Mouse (Mus musculus) mouse trophoblast stem cell (cell line): ENCODE results near the gene Atp5j.

ENCODE experiments used
- in situ Hi-C, 2 experiments: fragments of 300-500 bp; cut with MseI, MboI; formaldehyde crosslinking; loops; 2 replicates in 1 of 2; 3 replicates in 1 of 2; pipeline ENCODE4 v1.15.1; 2025

Gene Atp5j

DNA sequence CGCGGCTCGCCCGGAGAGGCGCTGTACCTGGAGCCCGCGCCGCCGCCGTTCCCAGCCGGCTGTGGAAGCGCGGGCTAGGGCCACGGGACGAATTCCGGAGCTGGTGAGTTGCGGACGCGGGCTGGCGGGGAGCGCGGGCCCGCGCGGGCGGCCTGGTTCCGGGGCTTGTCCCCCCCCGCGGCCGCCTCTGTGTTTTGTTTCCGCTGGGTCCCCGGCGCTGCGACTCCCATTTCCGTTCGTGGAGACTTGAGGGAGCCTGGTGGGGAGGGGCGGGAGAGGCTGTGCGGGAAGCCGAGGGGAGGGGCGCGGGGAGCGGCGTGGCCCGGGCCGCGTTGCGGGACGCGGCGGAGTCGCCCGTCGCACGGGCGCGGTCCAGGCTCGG is at the start of gene Atp5j:
TSS of gene Atp5j (minus strand) at position 185 of the 382 bp plus-strand sequence.
- in situ Hi-C loops: no loop called here

DNA sequence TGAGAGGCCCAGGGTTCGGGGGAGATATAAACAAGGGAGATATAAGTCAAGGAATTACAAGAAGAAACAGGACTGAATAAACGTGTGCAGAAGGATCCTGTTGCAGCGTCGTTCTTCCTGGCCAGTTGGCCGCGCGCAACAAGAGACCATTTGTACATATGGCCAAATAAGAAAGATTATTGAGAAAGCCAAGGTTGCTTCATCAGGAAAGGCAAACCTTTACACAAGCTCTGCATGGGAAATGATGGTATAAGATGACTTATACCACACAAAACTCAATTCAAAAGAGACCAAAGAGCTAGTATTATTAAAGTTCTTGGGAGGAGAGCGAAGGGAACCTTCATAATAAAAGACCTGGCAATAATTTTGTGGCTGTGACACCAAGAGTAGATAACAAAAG is 49.1 kb upstream of the Atp5j start:
- in situ Hi-C loops: no loop called here

DNA sequence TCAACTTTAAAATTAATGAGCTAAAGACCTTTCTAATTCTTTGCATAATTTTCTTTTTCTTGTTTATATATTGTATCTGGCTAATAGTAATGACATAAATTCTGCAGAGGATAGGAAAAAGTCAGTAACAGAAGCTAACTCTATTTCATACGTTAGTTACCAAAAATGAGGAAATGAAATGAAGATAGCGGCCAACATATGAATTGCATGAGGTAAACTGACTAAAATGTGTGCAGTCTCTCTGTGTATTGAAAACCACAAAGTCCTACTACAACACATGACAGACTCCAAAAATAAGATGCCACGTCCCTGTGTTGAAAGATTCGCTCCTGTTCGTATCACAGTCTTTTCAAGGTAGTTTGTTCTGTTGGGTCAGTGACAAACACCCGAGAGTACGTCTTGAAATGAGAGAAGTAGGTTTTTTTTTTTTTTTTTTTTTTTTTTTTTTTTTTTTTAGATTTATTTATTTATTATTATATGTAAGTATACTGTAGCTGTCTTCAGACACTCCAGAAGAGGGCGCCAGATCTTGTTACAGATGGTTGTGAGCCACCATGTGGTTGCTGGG is 46.4 kb upstream of the Atp5j start:
- in situ Hi-C loops: no loop called here

DNA sequence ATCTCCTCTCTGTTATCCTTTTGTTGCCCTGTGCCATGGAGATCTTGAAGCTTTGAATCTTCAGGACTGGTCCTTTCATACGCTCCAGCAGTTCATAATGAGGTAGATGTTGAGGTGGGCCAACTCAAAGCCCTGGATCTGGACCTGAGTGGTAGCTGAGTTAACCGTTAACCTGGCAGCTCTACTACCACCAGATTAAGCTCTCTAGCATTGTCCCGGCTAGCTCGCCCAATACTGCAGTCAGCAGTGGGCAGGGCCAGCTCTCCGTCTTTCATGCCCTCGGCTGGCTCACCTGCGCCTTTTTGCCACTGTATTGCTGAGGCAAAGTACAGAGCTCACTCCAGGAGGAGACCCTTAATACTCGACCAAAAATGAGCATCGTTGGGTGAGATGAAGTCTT is 45.7 kb upstream of the Atp5j start:
- in situ Hi-C loops: no loop called here

DNA sequence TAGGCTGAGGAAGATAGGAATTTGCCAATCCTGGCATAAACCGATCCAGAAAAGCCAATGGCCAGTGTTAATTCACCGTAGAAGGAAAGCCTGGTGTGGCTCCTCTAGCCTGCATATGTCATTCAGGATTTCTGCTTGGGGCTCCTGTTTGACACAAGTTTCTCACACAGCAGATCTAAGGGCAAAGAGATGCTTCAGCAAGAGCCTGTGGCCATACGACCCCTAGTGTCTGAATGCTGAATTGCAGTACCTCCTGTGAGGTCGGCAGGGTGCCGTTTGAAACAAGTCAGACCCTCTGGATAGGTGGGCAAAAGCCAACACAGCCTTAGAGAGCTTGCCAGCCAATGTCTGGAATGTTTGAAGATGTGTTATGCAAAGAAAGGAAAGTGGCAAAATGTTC is 43.7 kb upstream of the Atp5j start:
- in situ Hi-C loops: no loop called here

DNA sequence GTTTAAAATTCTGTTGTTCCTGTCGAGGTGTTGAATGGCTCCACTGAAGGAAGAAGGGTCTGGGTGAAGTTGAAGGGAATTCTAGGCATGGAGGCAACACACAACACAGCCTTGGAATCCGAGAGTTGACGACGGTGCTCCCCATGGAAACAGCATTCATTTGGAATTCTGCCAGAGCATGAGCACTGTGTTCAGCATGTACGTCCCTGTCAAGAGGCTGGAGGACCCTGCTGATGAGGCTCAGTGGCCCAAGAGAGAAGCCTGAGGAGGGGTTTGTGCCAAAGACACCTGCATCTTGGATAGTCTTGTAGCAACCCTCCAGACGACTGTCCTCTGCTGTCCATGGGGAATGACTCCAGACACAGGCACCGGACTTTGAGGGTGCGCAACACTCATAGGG is 40.7 kb upstream of the Atp5j start:
- in situ Hi-C loops: no loop called here

DNA sequence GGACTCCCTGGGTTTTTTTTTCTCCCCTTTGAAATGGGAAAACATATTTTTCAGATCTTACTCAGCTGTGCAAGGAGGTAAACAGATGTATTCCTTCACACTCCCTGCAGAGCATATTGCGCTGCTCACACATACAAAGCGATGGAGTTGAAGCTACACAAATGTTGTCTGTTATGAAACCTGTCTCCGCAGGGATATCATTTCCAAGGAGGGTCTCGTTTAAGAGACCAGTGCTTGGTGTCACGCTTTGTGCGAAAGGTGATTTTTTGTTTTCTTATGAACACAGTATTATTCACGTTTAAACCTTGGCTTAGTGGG is 40.3 kb upstream of the Atp5j start:
- in situ Hi-C loops: no loop called here

DNA sequence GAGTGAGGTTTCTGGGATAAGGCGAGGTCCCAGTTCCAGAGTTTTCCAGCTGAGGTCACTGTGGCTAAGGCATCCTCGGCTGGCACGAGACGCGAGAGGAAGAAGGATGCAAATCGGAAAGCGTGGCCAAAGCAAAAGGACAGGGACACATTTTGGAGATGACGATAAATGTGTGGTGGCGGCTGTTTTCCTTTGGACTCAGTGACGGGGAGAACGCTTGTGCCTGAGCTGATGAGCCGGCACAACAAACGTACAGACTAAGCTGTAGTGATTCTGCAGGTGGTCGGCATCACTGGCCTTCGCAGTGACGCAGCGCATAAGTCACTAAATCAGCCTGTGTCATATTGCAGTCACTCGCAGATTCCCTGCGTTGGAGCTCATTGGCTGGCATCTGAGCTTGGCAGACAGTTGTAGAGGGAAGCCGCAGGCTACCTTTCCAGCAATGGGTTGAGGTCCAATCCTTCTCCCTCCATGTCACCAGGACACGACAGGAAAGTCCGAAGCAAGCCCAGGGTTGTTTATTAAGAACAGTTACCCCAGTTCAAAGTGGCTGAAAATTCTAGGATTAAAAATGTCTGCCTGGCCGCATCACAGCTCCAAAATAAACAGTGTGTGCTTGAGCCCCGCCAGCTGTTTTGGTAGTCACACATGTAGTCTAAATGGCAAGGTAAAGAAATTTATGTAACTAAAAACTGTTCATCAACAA is 39.7 kb upstream of the Atp5j start:
- in situ Hi-C loops: no loop called here

DNA sequence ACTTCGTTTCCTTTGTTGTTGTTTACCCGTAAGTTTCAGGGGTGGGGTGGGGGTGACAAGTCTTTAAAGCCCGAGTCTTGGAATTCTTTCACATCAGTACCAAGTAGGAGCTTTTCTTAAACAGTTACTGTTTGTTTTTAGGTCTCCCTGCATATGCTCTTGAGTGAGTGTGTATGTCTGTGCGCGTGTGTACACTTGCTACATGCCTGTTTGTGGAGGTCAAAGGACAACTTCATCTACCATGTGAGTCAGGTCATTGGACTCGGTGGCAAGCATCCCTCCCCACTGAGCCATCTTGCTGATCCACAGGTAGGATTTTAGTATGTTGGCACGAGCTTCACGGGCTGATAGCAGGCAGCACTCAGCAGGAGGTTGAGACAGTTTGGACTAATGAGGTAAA is 38.4 kb upstream of the Atp5j start:
- in situ Hi-C loops: no loop called here

DNA sequence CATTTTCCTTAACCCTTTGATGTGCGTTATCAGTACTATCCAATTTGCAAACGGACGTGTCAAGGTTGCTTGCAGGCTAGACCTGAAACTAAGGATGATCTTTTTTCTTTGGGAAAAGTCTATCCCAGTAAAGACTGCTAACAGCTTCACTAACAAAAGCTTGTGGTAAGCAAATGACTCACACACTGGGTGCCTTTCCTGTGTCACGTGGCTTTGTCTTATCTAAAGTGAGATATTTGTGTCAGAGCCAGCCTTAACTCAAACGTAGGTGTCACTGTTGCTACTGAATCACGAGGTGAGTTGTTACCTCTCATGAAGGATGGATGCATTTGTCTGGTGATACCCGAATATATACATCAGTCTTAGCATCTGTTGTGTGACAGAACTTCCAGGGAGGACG is 29.2 kb upstream of the Atp5j start:
- in situ Hi-C loops: no loop called here

DNA sequence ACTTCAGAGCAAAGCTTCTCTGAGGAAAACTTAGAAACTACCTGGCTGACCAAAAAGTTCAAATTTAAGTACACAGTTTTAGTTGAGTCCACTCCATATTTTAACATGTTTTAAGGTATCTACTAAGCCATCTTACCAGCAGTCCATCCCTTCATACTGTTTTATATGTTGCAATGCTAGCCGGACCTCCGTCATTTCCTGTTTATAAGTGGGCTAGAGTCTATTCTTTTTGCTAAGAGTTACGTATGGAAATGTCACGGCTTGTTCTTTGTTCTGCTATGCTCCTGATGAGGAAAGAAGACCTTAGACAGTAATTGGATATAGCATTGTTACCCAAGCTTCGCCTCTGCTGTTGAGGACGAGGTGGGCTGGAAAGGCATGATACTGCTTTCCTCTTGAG is 18.1 kb upstream of the Atp5j start:
- in situ Hi-C loops: no loop called here

DNA sequence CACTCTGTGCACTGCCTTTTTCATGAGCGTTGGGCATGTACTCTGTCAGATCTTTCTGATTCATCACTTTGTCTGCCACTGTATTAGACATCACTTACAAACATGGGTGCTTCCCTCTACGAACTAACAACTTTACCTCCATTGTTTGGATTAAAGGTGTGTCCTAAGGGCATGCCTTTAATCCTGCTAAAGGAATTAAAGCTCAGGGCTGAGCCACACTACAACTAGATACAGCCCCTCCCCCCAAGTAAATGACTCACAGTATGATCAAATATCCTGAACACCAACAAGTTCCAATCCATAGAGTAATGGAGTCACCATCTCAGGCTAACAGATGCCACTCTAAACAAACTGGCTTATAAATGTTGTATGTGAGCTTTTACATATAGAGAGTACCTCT is 3.2 kb upstream of the Atp5j start:
- in situ Hi-C loops: no loop called here

DNA sequence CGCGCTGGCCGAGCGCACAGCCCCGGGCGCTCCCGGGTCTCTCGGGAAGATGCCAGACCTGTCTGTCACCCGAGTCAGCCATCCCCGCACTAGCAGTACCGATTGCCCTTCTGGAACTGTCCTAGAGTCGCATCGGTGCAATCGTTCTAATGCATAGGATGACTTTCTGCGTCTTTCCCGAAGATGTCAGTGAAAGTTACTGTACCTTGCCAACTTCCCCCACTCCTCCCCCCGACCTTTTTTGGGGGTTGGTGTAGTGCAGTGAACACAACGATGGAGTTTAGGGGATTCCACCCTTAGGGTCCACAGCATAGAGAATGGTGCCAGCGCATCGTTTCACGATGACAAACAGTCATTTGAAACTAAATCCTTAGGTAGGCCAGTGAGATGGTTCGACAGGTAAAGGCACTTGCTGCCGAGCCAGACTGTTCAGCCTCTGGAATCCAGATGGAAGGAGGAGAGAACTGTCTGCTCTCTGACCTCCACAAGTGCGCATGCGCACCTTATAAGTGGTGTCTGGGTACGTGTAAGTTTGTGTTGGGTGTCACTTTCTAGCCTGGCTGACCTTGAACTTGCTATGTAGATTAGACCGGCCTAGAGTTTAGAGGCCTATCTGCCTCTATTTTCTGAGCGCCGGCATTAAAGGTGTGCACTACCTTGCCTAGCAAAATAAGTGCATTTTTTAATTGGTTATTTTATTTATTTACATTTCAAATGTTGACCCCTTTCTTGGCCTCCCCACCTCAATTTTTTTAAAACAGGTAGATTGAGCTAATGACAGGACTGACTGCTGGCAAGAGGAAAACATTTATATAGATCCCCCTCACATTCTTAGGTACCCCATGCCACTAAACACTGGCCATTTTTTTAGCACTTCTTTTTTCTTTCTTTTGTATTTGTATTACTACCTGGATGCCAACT is 658 bp upstream of the Atp5j start:
- in situ Hi-C loops: no loop called here

DNA sequence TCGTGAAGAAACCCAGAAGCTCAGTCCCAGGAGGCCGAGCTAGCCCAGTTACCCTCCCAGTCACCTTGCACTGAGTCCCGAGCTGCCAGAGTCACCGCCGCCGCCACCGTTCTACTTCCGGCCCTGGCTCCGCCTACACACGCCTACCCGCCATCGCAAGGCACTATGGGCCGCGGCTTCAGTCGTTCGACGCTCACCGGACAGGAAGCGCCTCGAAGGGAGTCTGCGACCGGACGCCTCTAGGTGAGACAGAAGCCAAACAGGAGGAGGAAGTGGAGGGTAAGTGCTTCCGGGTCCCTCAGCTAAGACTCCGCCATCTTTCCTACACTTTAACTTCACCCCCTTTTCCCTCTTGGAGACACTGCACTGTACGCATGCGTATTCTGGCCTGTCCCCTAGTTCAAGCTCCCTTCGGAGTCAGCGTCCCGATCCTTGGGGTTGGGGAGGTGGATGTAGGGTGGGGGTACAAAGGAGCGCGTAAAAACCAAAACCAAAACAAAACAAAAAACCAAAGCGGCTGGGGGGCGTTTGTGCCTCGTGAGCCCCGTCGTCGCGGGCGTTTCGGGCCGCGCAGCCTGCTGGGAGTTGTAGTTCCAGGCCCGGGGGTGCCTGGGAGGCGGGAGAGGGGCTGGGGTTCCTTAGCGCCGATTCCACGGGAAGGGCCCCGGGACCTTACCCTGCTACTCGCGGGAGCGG is 532 bp downstream of the Atp5j start, which contains the start of gene Gabpa:
TSS of gene Gabpa (plus strand) at position 181 of the 696 bp plus-strand sequence.
- in situ Hi-C loops: loop anchor here (5.0 kb wide), 1 partner anchor 843 kb away; no protein-coding TSS in a partner anchor

DNA sequence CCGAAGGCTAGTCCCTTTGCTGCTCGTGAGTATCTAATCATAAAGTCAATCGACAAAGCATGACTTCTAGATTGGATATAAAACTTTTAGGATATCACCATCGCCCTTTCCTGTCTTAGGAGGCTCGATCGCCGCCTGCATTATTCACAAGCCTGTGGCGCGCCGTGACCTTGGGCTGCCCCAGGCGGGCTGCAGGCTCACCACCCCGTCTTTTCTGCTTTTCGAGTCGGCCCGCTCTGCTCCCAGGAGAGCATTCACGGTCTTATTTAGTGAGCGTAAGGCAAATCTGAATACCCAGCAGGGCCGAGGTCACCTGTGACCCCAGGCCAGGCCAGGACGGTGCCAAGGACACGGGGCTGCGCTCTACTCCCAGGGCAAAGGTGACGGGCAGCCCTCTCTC is 1.1 kb downstream of the Atp5j start:
- in situ Hi-C loops: loop anchor here (5.0 kb wide), 1 partner anchor 842 kb away; no protein-coding TSS in a partner anchor

DNA sequence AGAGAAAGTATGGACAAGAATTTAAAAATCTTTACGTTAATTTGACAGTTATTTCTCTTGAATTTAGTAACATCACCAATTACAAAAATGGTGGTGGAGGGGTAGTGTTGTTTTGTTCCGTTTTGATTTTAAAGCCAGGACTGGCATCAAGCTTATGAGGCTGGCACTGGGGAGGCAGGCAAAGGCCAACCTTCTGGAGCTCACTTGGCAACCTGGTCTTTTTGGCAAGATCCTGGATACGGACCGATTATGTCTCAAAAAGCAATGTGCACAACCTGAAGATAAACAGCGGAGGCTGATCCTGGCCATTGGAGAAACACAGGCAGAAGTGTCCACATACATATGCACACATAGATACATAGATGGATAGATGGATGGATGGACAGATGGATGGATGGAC is 2.7 kb downstream of the Atp5j start:
- in situ Hi-C loops: loop anchor here (5.0 kb wide), 1 partner anchor 840 kb away; no protein-coding TSS in a partner anchor

DNA sequence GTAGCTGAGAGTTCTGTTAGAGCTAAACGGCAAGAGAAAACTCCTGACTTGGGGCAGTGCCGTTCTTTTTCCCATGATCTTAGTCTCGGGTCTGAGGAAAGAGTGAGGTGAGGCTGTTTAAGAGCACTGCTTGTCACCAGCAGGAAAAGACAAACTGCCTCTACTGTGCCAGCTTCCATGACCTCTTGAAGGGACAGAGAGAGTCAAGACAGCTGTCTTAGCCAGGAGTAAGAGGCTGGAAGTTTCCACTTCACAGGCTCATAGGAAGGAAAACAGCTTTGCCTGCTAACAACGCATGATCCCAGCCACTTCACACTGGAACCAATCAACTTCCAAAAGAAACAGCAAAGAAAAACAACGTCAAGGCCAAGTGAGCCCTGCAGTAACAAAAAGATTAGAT is 3.7 kb downstream of the Atp5j start:
- in situ Hi-C loops: loop anchor here (5.0 kb wide), 1 partner anchor 839 kb away; no protein-coding TSS in a partner anchor

DNA sequence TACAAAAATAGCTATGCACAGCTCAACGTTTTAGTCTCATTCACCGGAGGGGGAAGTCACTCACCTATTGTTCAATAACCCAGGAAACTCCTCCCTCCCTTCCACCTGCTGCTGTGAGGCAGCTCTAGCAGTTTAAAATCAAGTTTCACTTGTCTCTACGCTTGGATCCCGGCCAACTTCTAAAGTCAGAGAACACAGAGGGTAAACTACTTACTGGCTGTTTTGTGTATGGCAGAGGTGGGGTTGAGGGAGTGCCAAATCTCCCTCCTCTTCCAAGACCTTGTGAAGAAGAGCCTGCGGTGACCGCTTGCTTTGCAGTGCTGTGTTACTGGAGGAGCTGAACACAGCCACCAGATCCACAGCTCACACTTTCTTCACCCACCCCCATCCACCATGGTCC is 10.4 kb downstream of the Atp5j start:
- in situ Hi-C loops: loop anchor here in 1 of 2 experiments (10.0 kb wide), 1 partner anchor 90 kb away; the partner anchor contains the start of gene Mrpl39

DNA sequence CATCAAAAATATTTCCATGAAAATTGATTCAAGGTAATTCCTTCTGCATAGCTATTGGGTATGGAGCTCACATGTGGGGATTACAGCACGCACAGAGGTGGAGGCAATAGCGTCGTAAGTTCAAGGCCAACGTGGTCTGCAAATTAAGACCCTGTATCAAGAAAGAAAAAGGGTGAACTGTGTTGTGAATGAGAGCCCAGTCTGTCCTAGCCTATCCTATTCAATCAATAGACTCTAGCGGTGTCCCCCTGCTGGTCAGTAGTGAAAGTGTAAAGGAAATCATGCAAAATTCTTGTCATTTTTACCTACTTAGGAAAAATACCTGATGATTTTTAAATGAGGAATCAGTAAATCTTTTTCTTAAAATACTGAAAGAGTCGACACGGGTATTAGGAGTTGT is 18.0 kb downstream of the Atp5j start:
- in situ Hi-C loops: no loop called here

DNA sequence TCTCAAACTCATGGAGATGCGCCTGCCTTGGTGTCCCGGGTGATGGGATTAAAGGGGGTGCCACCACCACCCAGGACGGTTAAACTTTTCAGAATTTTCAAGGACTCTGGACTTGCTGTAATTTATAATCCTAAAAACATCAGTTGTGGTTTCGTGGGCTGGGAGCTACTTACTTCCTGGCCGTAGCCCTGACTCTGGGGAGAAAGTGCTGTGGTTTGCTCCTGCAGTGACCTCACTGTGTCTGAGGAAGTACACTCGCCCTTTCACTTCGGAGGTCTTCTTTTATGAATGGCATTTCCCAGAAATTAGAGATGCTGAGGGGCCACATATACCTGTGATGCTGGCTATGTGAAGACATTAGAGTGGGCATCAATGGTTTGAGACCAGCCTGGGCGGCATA is 20.9 kb downstream of the Atp5j start:
- in situ Hi-C loops: no loop called here

DNA sequence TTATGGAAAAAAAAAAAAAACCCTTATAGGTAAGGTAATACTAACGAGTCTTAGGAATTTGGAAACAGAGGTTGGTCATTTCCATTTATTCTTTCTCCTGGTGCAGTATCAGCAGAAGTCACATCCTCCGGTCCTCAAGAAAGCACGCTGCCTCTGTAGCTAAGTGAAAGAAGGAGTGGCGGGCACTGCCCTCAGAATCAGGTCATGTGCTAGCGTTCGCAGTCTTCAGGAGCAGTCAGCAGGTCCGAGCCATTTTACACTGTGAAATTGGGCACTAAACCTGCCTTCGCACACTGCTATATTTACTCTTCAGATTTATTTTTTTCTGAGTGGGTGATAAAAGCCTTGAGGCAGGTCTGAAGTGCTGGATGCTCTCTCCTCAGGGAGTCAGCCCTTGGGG is 21.6 kb downstream of the Atp5j start:
- in situ Hi-C loops: no loop called here

DNA sequence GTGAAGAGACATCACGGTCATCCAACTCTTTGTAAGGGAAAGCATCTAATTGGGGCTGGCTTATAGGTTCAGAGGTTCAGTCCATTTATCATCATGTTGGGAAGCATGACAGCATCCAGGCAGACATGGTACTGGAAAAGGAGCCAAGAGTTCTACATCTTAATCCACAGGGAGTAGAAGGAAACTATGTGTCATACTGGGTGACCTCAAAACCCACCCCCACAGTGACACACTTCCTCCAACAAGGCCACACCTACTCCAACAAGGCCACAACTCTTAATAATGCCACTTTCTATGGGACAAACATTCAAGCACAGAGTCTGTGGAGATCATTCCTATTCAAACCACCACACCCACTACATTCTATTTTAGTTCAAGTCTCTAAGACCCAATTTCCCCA is 25.2 kb downstream of the Atp5j start:
- in situ Hi-C loops: no loop called here
